Mouse (Mus musculus) lung, postnatal 0 days (tissue): ENCODE measurements at regions not wholly inside any gene's neighbourhood (a gene's known extent, or its start where the extent isn't known, plus 50 kb on each side); places are given as distances from the start of the nearest gene placed in this dataset.

ENCODE experiments used
- CTCF ChIP-seq: IDR thresholded peaks from 2 replicates; pipeline ENCODE4 v1.5.1; 2016; ENCODE audit warnings: antibody characterized with exemption, mild to moderate bottlenecking
- EP300 ChIP-seq: IDR thresholded peaks from 2 replicates; pipeline ENCODE4 v1.6.1; 2016; ENCODE audit warnings: antibody characterized with exemption, mild to moderate bottlenecking, control low read depth

- TF ChIP-seq CTCF (no peak), EP300 (no peak)
Measured at GRCm38 (mm10) chr4:5585205-5585604, 792.0 kb upstream of the Impad1 start.
